Mouse (Mus musculus) kidney, postnatal 4 days (tissue): ENCODE data around the gene Cpd.

Experiments used
- DNase-seq, 2 experiments: peaks; one replicate each; pipeline ENCODE4 v3.0.0; 2021; ENCODE audit warnings: mixed read lengths in 2 of 2

Cpd gene

GRCm38 (mm10) chr11:76775533-76775932 lies 71.3 kb downstream of the Cpd start:
- DNase-seq: no peak

DNA sequence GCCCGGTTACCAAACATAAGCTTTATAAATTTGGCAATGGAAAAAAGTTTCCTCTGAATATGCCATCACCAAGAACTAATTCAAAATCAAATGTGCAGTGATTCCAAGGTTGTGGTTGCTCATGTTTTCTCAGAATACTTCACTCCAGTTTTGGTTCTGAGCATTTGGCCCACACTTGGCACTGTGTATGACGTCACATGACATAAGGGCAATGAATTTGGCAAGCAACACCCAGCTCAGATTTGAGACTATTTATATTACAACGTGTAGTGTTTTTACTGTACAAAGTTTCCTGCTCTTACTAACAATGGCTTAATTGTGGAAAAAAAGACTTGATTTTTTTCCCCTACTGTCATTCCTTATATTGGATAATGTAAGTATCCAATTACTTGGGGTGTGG lies 73.0 kb downstream of the Cpd start:
- no peak for DNase-seq

- DNase-seq: no peak
Measured at GRCm38 (mm10) chr11:76770566-76770965, 76.3 kb downstream of the Cpd start.

DNA sequence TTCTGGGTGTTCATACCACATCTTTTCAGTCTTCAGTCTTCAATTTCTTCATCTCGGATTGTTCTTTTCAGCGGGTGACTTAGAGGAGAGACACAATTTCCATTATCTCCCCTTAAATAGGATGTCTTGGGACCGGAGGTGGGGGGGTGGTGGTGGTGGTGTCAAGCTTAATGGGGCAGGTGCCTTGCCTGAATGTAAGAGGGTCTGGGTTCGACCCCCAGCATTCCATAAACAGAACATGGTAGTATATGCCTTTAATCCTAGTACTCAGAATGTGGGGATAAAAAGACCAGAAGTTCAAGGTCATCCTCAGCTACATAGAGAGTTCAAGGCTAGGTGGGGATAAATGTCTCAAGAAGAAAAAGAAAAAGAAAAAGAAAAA lies 83.1 kb downstream of the Cpd start:
- DNase-seq: no peak

GRCm38 (mm10) chr11:76763053-76763740 lies 83.6 kb downstream of the Cpd start, which contains the start of gene Gosr1:
Gene Gosr1 (minus strand): TSS chr11:76763579.
- DNase-seq: peak; percentile 90 to 94

DNA sequence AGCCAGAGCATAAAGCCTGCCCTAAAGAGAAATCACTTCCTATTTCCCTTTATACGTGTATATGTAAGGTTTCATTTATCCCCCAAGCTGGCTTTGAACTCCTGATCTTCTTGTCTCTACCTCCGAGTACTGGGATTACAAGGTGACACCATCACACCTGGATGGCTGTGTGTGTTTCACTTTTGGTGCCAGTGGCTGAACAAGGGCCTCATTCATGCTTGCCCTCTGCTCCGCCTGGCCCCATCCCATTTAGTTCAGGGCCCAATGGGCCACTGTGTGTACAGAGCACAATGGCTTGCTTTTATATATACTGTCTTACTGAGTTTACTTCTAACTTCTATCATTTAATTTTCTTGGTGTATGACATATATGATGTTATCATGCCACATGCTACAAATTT lies 94.5 kb downstream of the Cpd start:
- DNase-seq: no peak

GRCm38 (mm10) chr11:76748819-76749218 lies 98.0 kb downstream of the Cpd start:
- DNase-seq: no peak

DNA sequence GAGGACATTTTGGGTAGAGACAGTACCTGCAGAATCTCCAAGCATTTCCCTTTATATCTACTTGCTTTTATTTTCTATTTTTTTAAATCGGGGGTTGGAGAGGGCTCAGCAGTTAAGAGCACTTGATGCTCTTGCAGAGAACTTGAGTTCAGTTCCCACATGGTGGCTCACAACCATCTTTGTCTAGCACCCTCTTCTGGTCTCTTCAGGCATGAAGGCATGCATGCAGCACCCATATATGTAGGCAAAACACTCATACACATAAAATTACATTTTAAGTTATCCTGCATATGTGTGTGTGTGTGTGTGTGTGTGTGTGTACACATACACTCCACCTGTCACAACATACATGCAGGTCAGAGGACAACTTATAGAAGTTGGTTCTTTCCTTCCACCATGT lies 100.9 kb downstream of the Cpd start:
- DNase-seq: no peak

DNA sequence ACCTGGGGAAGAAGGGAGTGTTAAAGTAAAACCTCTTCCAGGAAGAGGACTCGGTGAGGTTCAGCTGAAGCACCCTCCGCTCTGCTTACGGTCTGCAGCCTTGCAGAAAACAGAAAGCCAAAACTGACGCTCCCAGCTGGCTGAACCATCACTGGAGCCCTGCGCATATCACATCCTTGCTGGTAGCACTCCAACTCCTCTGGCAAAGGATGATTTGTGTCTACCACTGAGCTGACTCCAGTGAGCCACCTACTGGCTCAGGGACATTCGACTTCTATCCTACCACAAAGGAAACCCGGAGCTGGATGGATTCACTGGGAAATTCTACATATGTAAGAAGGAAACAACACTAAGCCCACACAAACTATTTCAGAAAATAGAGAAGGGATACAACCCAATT lies 102.3 kb downstream of the Cpd start:
- peak; percentile 10 to 27 for DNase-seq

DNA sequence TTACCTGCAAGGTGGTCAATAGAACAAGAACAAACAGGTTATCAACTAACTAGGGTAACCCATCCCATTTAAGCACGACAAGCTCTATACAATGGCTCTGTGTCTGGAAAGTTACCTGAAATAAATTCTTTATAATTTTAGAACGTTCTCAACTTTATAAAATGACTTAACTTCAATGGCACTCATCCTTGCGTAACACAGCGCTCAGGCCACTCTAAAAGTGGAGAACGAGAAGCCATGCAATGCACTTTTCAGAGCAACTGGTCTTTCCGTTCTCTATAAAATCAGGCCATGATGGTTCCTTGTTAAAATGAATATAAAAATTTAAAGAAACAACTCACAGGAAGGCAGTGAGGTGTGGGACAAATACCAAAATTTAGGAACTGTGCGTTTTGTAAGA lies 104.3 kb downstream of the Cpd start:
- no peak for DNase-seq

DNA sequence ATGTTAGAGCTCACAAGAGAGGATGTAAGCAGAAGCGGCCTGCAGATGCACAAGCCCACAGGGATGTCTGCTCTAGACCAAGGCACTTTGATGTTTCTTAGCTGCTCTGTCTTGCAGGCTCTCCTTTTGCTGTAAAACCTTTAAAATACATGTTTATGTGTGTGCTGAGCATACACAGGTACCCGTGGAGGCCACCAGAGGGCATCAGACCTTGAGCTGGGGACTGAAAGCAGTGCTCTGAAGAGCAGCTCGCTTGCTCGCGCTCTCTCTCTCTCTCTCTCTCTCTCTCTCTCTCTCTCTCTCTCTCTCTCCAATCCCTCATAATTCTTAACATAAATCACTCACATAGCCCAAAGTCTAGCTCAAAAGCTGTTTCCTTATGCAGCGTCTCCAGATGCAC lies 107.7 kb downstream of the Cpd start:
- peak; percentile 59 to 64 for DNase-seq

- DNase-seq: no peak
Measured at GRCm38 (mm10) chr11:76735753-76736324, 111.0 kb downstream of the Cpd start.

- no peak for DNase-seq
Measured at GRCm38 (mm10) chr11:76734560-76734959, 112.3 kb downstream of the Cpd start.

DNA sequence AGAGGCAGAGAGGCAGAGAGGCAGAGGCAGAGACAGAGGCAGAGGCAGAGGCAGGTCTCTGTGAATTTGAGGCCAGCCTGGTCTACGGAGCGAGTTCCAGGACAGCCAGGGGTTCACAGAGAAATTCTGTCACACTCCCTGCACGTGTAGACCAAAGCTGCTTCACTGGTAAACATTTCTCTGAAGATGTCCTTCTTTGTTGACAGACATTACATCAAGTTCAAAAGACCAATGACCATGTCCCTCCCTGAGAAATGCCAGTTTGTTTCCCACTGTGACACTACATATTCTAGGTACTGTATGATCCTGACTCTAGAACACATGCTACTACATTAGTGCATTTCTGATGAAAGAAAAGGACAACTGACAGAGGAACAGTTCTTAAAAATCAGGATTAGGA lies 116.2 kb downstream of the Cpd start:
- DNase-seq: no peak
